Mouse (Mus musculus) G1E (cell line): Measurements from ENCODE around the gene Pik3ip1.

Experiments used
- CTCF ChIP-seq: IDR thresholded peaks from 2 replicates; pipeline ENCODE4 v1.5.1; 2012; ENCODE audit warnings: low read depth, low read length, inconsistent platforms, mixed read lengths
- POLR2AphosphoS5 ChIP-seq: IDR thresholded peaks from 2 replicates; pipeline ENCODE4 v1.6.1; 2012; ENCODE audit warnings: low read depth, low read length, inconsistent platforms; ENCODE audit not compliant: insufficient replicate concordance
- TAL1 ChIP-seq: conservative IDR thresholded peaks from 2 replicates; pipeline ENCODE4 v1.6.1; 2012; ENCODE audit warnings: low read depth, low read length, inconsistent platforms, mixed read lengths

DNA sequence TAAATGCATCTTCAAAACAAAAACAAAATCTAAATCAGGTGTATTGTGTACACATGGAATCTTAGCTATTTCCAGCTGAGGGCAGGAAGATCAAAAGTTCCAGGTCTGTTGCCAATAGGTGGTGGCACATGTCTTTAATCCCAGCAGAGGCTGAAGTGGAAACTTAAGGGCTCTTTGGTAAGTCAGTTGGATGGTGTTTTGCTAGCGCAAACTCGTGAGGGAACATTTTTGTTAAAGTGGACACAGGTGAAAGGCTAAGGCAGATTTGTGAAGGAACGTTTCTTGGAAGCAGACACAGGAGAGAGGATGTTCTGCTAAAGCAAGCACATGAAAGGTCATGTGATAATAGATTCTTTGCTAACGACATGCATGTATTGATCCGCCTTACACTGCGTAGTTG is 46.6 kb upstream of the Pik3ip1 start:
- TF ChIP-seq CTCF (no peak), POLR2AphosphoS5 (no peak), TAL1 (no peak)
